In the genomic region with DNA sequence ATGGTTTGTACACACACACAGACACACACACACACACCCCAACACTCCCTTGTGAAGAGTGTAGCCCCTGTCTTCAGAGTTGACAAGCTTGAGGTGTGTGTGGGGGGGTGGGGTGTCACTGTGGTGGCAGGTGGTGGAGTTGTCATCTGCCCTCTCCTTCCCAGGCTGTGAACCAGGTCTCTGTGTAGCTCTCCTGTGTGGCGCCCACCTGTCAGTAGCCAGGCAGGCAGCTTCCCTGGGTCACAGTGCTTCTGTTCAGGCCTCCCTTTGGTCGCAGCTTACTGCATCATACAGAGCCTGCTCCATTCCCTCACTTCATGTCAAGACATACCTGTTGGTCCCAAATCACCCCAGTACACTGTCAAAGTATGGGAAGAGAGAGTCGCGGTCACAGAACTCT, we compare ENCODE assay signal across 18 mouse cellular contexts. TPM values are rescaled to one million over a fixed set of nuclear protein-coding genes. Genes with fewer than 3 reads are reported as not detected.
DNase-seq lines count a peak whose midpoint lies in the region; ATAC-seq and TF ChIP-seq lines count a peak whose summit lies in the region.
"Had no signal": no experiment of that assay in that cellular context is flagged by ENCODE, and none has a peak within 500 bp of the region (broad histone marks: within the 10 kb centered on the region; RNA-seq: fewer than 3 reads in every experiment).

No protein-coding gene starts in this region.

- 0 out of 2 replicates have a peak, but pooled peaks have one; percentile 35 for ATAC-seq in heart, embryonic 15.5 days (replicated peaks; ENCODE audit: insufficient number of reproducible peaks, insufficient read depth, low FRiP score, low read depth)
- ATAC-seq in stomach, embryonic 15.5 days (ENCODE audit: insufficient read depth, low FRiP score, low read depth): no peak
- ATAC-seq in hindbrain, embryonic 12.5 days (ENCODE audit: low FRiP score): no peak
- ATAC-seq in forebrain, embryonic 12.5 days (ENCODE audit: low FRiP score): no peak
- ATAC-seq: forebrain, embryonic 14.5 days; intestine, embryonic 16.5 days had no signal

- TF ChIP-seq CTCF in ES-Bruce4 (IDR thresholded peaks at IDR 0.05; ENCODE audit: low read depth, low read length): no peak

- H3K36me3 ChIP-seq in heart, embryonic 15.5 days: no peaks in the 10 kb centered on the region
- 0 out of 2 replicates have a peak, but pooled peaks cover 3% of the 10 kb centered on the region for H3K36me3 ChIP-seq in heart, embryonic 10.5 days
- peaks cover 10% of the 10 kb centered on the region for H3K36me3 ChIP-seq in ES-Bruce4 (ENCODE audit: control insufficient read depth, insufficient read depth, low read length, poor library complexity, severe bottlenecking)
- peaks cover 20% of the 10 kb centered on the region for H3K36me3 ChIP-seq in ES-E14 (ENCODE audit: control insufficient read depth, insufficient read depth, low read length, poor library complexity, severe bottlenecking)
- peaks cover 3% of the 10 kb centered on the region for H3K36me3 ChIP-seq in stomach, embryonic 15.5 days
- no peaks in the 10 kb centered on the region for H3K36me3 ChIP-seq in hindbrain, embryonic 12.5 days
- H3K36me3 ChIP-seq in forebrain, embryonic 12.5 days (replicated peaks): no peaks in the 10 kb centered on the region

- no peak for DNase-seq in heart, embryonic 10.5 days (ENCODE audit: low spot score)
- no peak for DNase-seq in ES-E14 (ENCODE audit: low read depth, low spot score)
- DNase-seq in lung, postnatal 4 days: no peak
- DNase-seq: cerebellum, adult 11 months; cerebellum, adult 9-10 months; embryo, embryonic 11 days; gastrocnemius, adult 2 months; gastrocnemius, postnatal 25 days; heart, postnatal 14 days had no signal

- WGBS in heart, embryonic 15.5 days: 77% methylated on average over 4 of the region's 4 CpGs
- 81% methylated on average over 4 of the region's 4 CpGs for WGBS in heart, embryonic 10.5 days
- WGBS in stomach, embryonic 15.5 days: 72% methylated on average over 4 of the region's 4 CpGs
- WGBS in hindbrain, embryonic 12.5 days: 84% methylated on average over 4 of the region's 4 CpGs
- 79% methylated on average over 4 of the region's 4 CpGs for WGBS in forebrain, embryonic 12.5 days

- in situ Hi-C loops in ES-E14 (cut with MboI; ENCODE audit: low sequenced_read_pairs in 2 of 2, unreplicated experiment in 2 of 2): no loop called here

- H3K4me2 ChIP-seq in heart, embryonic 15.5 days: no peak overlapping the region
- H3K4me2 ChIP-seq in stomach, embryonic 15.5 days: no peak overlapping the region
- no peak overlapping the region for H3K4me2 ChIP-seq in hindbrain, embryonic 12.5 days (replicated peaks)
- no peak overlapping the region for H3K4me2 ChIP-seq in forebrain, embryonic 12.5 days
- H3K4me2 ChIP-seq: embryonic facial prominence, embryonic 12.5 days; hindbrain, embryonic 14.5 days had no signal

- TF ChIP-seq POLR2A in ES-Bruce4 (IDR thresholded peaks at IDR 0.05; ENCODE audit: insufficient read depth, low read length): no peak

- peak overlapping the region; percentile 3; the same call in 1 of the 2 replicates for H3K27ac ChIP-seq in heart, embryonic 15.5 days
- no peak overlapping the region for H3K27ac ChIP-seq in heart, embryonic 10.5 days
- H3K27ac ChIP-seq in ES-Bruce4 (ENCODE audit: insufficient read depth, low read length) (peak overlapping the region; percentile 96), ES-E14 (ENCODE audit: insufficient read depth, low read depth, low read length, poor library complexity, severe bottlenecking) (peak overlapping the region; percentile 98)
- peak overlapping the region; percentile 55; the same call in 1 of the 2 replicates for H3K27ac ChIP-seq in stomach, embryonic 15.5 days
- no peak overlapping the region for H3K27ac ChIP-seq in hindbrain, embryonic 12.5 days
- no peak overlapping the region for H3K27ac ChIP-seq in forebrain, embryonic 12.5 days
- H3K27ac ChIP-seq: embryonic facial prominence, embryonic 12.5 days; gastrocnemius, adult 2 months; hindbrain, embryonic 14.5 days had no signal

- H3K27me3 ChIP-seq in heart, embryonic 15.5 days: no peaks in the 10 kb centered on the region
- no peaks in the 10 kb centered on the region for H3K27me3 ChIP-seq in heart, embryonic 10.5 days (ENCODE audit: insufficient read depth, poor library complexity, severe bottlenecking)
- no peaks in the 10 kb centered on the region for H3K27me3 ChIP-seq in ES-Bruce4 (ENCODE audit: control insufficient read depth, insufficient read depth, low read length, poor library complexity, severe bottlenecking)
- H3K27me3 ChIP-seq in stomach, embryonic 15.5 days (replicated peaks): no peaks in the 10 kb centered on the region
- H3K27me3 ChIP-seq in hindbrain, embryonic 12.5 days: no peaks in the 10 kb centered on the region
- H3K27me3 ChIP-seq in forebrain, embryonic 12.5 days: no peaks in the 10 kb centered on the region
- H3K27me3 ChIP-seq: embryonic facial prominence, embryonic 12.5 days had no signal

- H3K9me3 ChIP-seq in heart, embryonic 15.5 days (replicated peaks): no peaks in the 10 kb centered on the region
- H3K9me3 ChIP-seq in heart, embryonic 10.5 days: no peaks in the 10 kb centered on the region
- H3K9me3 ChIP-seq in ES-Bruce4 (replicated peaks; ENCODE audit: control insufficient read depth, insufficient read depth, low read length, poor library complexity, severe bottlenecking) (no peaks in the 10 kb centered on the region), ES-E14 (ENCODE audit: control insufficient read depth, insufficient read depth, low read depth, low read length) (no peaks in the 10 kb centered on the region)
- H3K9me3 ChIP-seq in stomach, embryonic 15.5 days: no peaks in the 10 kb centered on the region
- H3K9me3 ChIP-seq in hindbrain, embryonic 12.5 days (replicated peaks): no peaks in the 10 kb centered on the region
- no peaks in the 10 kb centered on the region for H3K9me3 ChIP-seq in forebrain, embryonic 12.5 days
- H3K9me3 ChIP-seq: embryonic facial prominence, embryonic 12.5 days had no signal

- H3K4me1 ChIP-seq in heart, embryonic 15.5 days (replicated peaks): no peaks in the 10 kb centered on the region
- H3K4me1 ChIP-seq in heart, embryonic 10.5 days: no peaks in the 10 kb centered on the region
- H3K4me1 ChIP-seq in ES-Bruce4 (ENCODE audit: control insufficient read depth, insufficient read depth, low read length): peaks cover 4% of the 10 kb centered on the region
- H3K4me1 ChIP-seq in ES-E14 (ENCODE audit: control insufficient read depth in 2 of 2, insufficient read depth in 2 of 2, low read length in 2 of 2, poor library complexity in 1 of 2): peaks cover 16 to 18% of the 10 kb centered on the region in 2 experiments
- no peaks in the 10 kb centered on the region for H3K4me1 ChIP-seq in stomach, embryonic 15.5 days
- peaks cover 6% of the 10 kb centered on the region for H3K4me1 ChIP-seq in hindbrain, embryonic 12.5 days
- no peaks in the 10 kb centered on the region for H3K4me1 ChIP-seq in forebrain, embryonic 12.5 days
- H3K4me1 ChIP-seq: embryonic facial prominence, embryonic 12.5 days had no signal

- peak; percentile 70; the same call in 1 of the 2 replicates for TF ChIP-seq EP300 in ES-Bruce4 (IDR thresholded peaks at IDR 0.05; ENCODE audit: insufficient read depth, low read depth, low read length)

- H3K4me3 ChIP-seq in heart, embryonic 15.5 days: no peak overlapping the region
- no peak overlapping the region for H3K4me3 ChIP-seq in heart, embryonic 10.5 days
- H3K4me3 ChIP-seq in ES-Bruce4 (ENCODE audit: low read depth, low read length): no peak overlapping the region
- peak overlapping the region in 1 of 2 experiments; percentile 20; a peak in 2 of 4 replicates for H3K4me3 ChIP-seq in ES-E14 (ENCODE audit: insufficient read depth in 1 of 2, low read depth in 1 of 2, low read length in 2 of 2, poor library complexity in 1 of 2, severe bottlenecking in 1 of 2)
- no peak overlapping the region for H3K4me3 ChIP-seq in stomach, embryonic 15.5 days (replicated peaks)
- no peak overlapping the region for H3K4me3 ChIP-seq in hindbrain, embryonic 12.5 days
- no peak overlapping the region for H3K4me3 ChIP-seq in forebrain, embryonic 12.5 days (replicated peaks)
- H3K4me3 ChIP-seq: embryonic facial prominence, embryonic 12.5 days; gastrocnemius, adult 2 months had no signal

- no peak overlapping the region for H3K9ac ChIP-seq in heart, embryonic 15.5 days
- no peak overlapping the region for H3K9ac ChIP-seq in ES-Bruce4 (ENCODE audit: low read depth, poor library complexity, severe bottlenecking)
- peak overlapping the region; percentile 8; the same call in 1 of the 2 replicates for H3K9ac ChIP-seq in ES-E14 (ENCODE audit: insufficient read depth, low read depth, low read length, poor library complexity, severe bottlenecking)
- H3K9ac ChIP-seq in stomach, embryonic 15.5 days: no peak overlapping the region
- no peak overlapping the region for H3K9ac ChIP-seq in hindbrain, embryonic 12.5 days
- no peak overlapping the region for H3K9ac ChIP-seq in forebrain, embryonic 12.5 days
- H3K9ac ChIP-seq: embryonic facial prominence, embryonic 12.5 days; hindbrain, embryonic 14.5 days had no signal

TF ChIP-seq in ES-E14, 5 proteins besides CTCF, POLR2A, EP300 and RAD21 (continues in another document):
- TF ChIP-seq ZC3H11A (IDR thresholded peaks at IDR 0.05; ENCODE audit: borderline replicate concordance, low read depth, low read length) (no peak), CHD2 (IDR thresholded peaks at IDR 0.05; ENCODE audit: low read depth, low read length) (no peak), MAFK (IDR thresholded peaks at IDR 0.05; ENCODE audit: insufficient read depth, low read depth, low read length) (no peak), HCFC1 (IDR thresholded peaks at IDR 0.05; ENCODE audit: borderline replicate concordance, insufficient read depth, low read length) (no peak)

RNA-seq across cellular contexts. Expression of gene Bcas2, which starts 25.7 kb away (rescaled TPM):
- polyA plus RNA-seq in heart, embryonic 15.5 days (2015; fragmentation: Nextera tagmentation; extraction: Ambion mirVana): 120 and 122 TPM in 2 replicates
- polyA plus RNA-seq in heart, embryonic 10.5 days (2016; fragmentation: Nextera tagmentation; extraction: Ambion mirVana): 150 and 186 TPM in 2 replicates
- polyA plus RNA-seq in ES-Bruce4 (2011; ENCODE audit: insufficient read depth, insufficient read length, low read depth, missing spikeins): 186 and 192 TPM in 2 replicates
- total RNA-seq in ES-E14 (2012; rRNA removed): 86.4 and 102 TPM in 2 replicates
- 199 and 207 TPM in 2 replicates for polyA plus RNA-seq in stomach, embryonic 15.5 days (2015; fragmentation: Nextera tagmentation; extraction: Ambion mirVana)
- 226 and 235 TPM in 2 replicates for polyA plus RNA-seq in hindbrain, embryonic 12.5 days (2016; fragmentation: Nextera tagmentation; extraction: Ambion mirVana)
- 254 and 263 TPM in 2 replicates for polyA plus RNA-seq in forebrain, embryonic 12.5 days (2016; fragmentation: Nextera tagmentation; extraction: Ambion mirVana)

RNA-seq across cellular contexts. Expression of gene Dennd2c, which starts 43.4 kb away (rescaled TPM):
- 2.9 and 5.0 TPM in 2 replicates for polyA plus RNA-seq in heart, embryonic 15.5 days (2015; fragmentation: Nextera tagmentation; extraction: Ambion mirVana)
- 3.4 and 4.4 TPM in 2 replicates for polyA plus RNA-seq in heart, embryonic 10.5 days (2016; fragmentation: Nextera tagmentation; extraction: Ambion mirVana)
- polyA plus RNA-seq in ES-Bruce4 (2011; ENCODE audit: insufficient read depth, insufficient read length, low read depth, missing spikeins): 22.4 and 22.9 TPM in 2 replicates
- total RNA-seq in ES-E14 (2012; rRNA removed): 29.9 and 39.2 TPM in 2 replicates
- 6.1 and 6.5 TPM in 2 replicates for polyA plus RNA-seq in stomach, embryonic 15.5 days (2015; fragmentation: Nextera tagmentation; extraction: Ambion mirVana)
- 3.6 and 4.3 TPM in 2 replicates for polyA plus RNA-seq in hindbrain, embryonic 12.5 days (2016; fragmentation: Nextera tagmentation; extraction: Ambion mirVana)
- polyA plus RNA-seq in forebrain, embryonic 12.5 days (2016; fragmentation: Nextera tagmentation; extraction: Ambion mirVana): 1.9 and 2.6 TPM in 2 replicates

Comparison
In these comparisons a context has a peak if more than half of its experiments do, and no peak if none do; other contexts are left out.
1. H3K27ac ChIP-seq: peak in heart, embryonic 15.5 days (single experiment), ES-Bruce4 (single experiment), ES-E14 (single experiment) and stomach, embryonic 15.5 days (single experiment); none in heart, embryonic 10.5 days (single experiment), hindbrain, embryonic 12.5 days (single experiment) and forebrain, embryonic 12.5 days (single experiment).